Mouse (Mus musculus) G1E (cell line): ENCODE measurements around the gene Fam160a1.

ENCODE experiments used
- CTCF ChIP-seq: IDR thresholded peaks from 2 replicates; pipeline ENCODE4 v1.5.1; 2012; ENCODE audit warnings: low read depth, low read length, inconsistent platforms, mixed read lengths
- GATA1 ChIP-seq: IDR thresholded peaks from 2 replicates; pipeline ENCODE4 v1.6.1; 2012; ENCODE audit warnings: borderline replicate concordance, low read length, inconsistent platforms, mixed read lengths
- POLR2AphosphoS5 ChIP-seq: IDR thresholded peaks from 2 replicates; pipeline ENCODE4 v1.6.1; 2012; ENCODE audit warnings: low read depth, low read length, inconsistent platforms; ENCODE audit not compliant: insufficient replicate concordance

GRCm38 (mm10) chr3:85636716-85637447 is 180.2 kb downstream of the Fam160a1 start:
- TF ChIP-seq CTCF (no peak), GATA1 (no peak), POLR2AphosphoS5 (no peak)
